Mouse (Mus musculus) neural tube, embryonic 12.5 days (tissue): ENCODE measurements around the gene Tmem260. TPM values are rescaled to one million over a fixed set of nuclear protein-coding genes. Genes with fewer than 3 reads are reported as not detected.

Experiments
- polyA plus RNA-seq: library from polyadenylated mRNA; unstranded; fragments of >200 nt; fragmentation: Nextera tagmentation; extraction: Ambion mirVana; gene quantifications from 2 replicates; pipeline ENCODE4 v1.2.1, GENCODE M21; 2016

Tmem260 gene
- polyA plus RNA-seq, 1 experiment from 2014 or later: 25.5 TPM

Other genes with a start within 250 kb of the Tmem260 start
- 0.09 TPM in 1 of 2 replicates, not detected in the other for gene Otx2, start 227.7 kb downstream of the Tmem260 start, polyA plus RNA-seq